Mouse (Mus musculus) lung, postnatal 14 days (tissue): Measurements from ENCODE around the gene Obp1a.

Experiments
- DNase-seq: peaks from one replicate; pipeline ENCODE4 v3.0.0; 2021

Gene Obp1a

GRCm38 (mm10) chrX:78091274-78091673 is at the start of gene Obp1a:
Gene Obp1a (minus strand): TSS chrX:78091374.
- no peak for DNase-seq

GRCm38 (mm10) chrX:78125167-78125566 is 34.0 kb upstream of the Obp1a start, which contains the start of gene Gm5938:
Gene Gm5938 (plus strand): TSS chrX:78125467.
- no peak for DNase-seq
